Mouse (Mus musculus): ENCODE results near the gene Shoc2.

GRCm38 (mm10) chr19:54039441-54039840, 95.3 kb downstream of the Shoc2 start:
- TF ChIP-seq CTCF (IDR thresholded peaks at IDR 0.05; ENCODE audit: borderline replicate concordance, control insufficient read depth, extremely low read depth, insufficient read depth, low read length, poor library complexity), result no peak
- no peak for TF ChIP-seq POLR2A (IDR thresholded peaks at IDR 0.05; ENCODE audit: control insufficient read depth, extremely low read depth, insufficient read depth, low read length, poor library complexity)

Data from thymus, adult 2 months (tissue).